9 mouse cellular contexts compared by ENCODE assay signal in the genomic region with DNA sequence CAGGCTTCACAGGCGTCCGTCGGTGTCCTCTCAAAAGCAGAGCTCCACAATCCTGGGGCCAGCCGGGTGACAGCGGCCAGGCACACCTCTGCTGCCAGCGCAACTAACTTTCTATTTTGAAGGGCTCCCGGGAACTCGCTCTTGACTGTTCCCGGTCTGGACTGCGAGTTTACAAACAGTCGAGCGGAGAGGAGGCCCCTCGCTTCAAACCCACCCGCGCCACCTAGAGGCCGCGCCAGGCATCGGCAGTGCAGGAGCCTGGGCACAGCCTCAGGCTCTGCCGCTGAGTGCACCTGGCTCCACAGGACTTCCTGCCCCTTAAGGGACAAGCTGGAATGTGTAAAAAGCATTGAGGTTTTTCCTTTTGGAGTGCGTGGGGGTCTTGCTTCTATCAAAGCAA. TPM values are rescaled to one million over a fixed set of nuclear protein-coding genes. Genes with fewer than 3 reads are reported as not detected.
DNase-seq lines count a peak whose midpoint lies in the region; ATAC-seq and TF ChIP-seq lines count a peak whose summit lies in the region.
"Had no signal": no experiment of that assay in that cellular context is flagged by ENCODE, and none has a peak within 500 bp of the region (broad histone marks: within the 10 kb centered on the region; RNA-seq: fewer than 3 reads in every experiment).

A gene (minus strand): TSS at position 122 of the 400 bp plus-strand sequence.

- no peak within 1 kb of the TSS for H3K27ac ChIP-seq in hindbrain, postnatal 0 days
- no peak within 1 kb of the TSS for H3K27ac ChIP-seq in left cerebral cortex, adult 2 months
- H3K27ac ChIP-seq: macrophage had no signal

- peak; percentile 94 for ATAC-seq in common myeloid progenitor, adult 5-6 weeks (replicated peaks; ENCODE audit: low read depth, poor library complexity, severe bottlenecking)
- peak; percentile 80 for ATAC-seq in hindbrain, postnatal 0 days

- intact Hi-C loops in left cerebral cortex, adult 2 months (cut with DNase I), result loop anchor here (2.0 kb wide), 2 partner anchors 49 to 133 kb away; no protein-coding TSS in a partner anchor

- H3K4me3 ChIP-seq in hindbrain, postnatal 0 days (ENCODE audit: low read length), result peak within 1 kb of the TSS; percentile 24
- H3K4me3 ChIP-seq in left cerebral cortex, adult 2 months, result peak within 1 kb of the TSS; percentile 41

- peak within 1 kb of the TSS; percentile 52 for H3K4me2 ChIP-seq in hindbrain, postnatal 0 days (ENCODE audit: low read depth, low read length)

- H3K9ac ChIP-seq in hindbrain, postnatal 0 days (replicated peaks; ENCODE audit: low read length), result no peak within 1 kb of the TSS

- peak; percentile 97 for TF ChIP-seq CTCF in hindbrain, postnatal 0 days (IDR thresholded peaks at IDR 0.05; ENCODE audit: low read depth)
- TF ChIP-seq CTCF in left cerebral cortex, adult 2 months (IDR thresholded peaks at IDR 0.05), result peak; percentile 97

- no peaks in the 10 kb centered on the region for H3K27me3 ChIP-seq in hindbrain, postnatal 0 days (ENCODE audit: insufficient read depth, low read length)

- peak; percentile 74 for DNase-seq in WW6 (ENCODE audit: low read depth, low spot score)
- peak; percentile 85 for DNase-seq in gastrocnemius, postnatal 10 days
- DNase-seq in hindbrain, postnatal 0 days (ENCODE audit: low spot score), result peak; percentile 85
- peak; percentile 65 to 79 for DNase-seq in left cerebral cortex, adult 2 months (ENCODE audit: extremely low spot score in 1 of 2, low spot score in 2 of 2)
- DNase-seq in lung, postnatal 4 days, result peak; percentile 84 to 87
- peak; percentile 73 to 87 for DNase-seq in right cerebral cortex, postnatal 10 days (ENCODE audit: low spot score in 2 of 2)
- DNase-seq in urinary bladder, postnatal 10 days (ENCODE audit: low spot score), result peak; percentile 59

- 3% methylated on average over 20 of the region's 20 CpGs for WGBS in hindbrain, postnatal 0 days

- no peaks in the 10 kb centered on the region for H3K36me3 ChIP-seq in hindbrain, postnatal 0 days (ENCODE audit: insufficient read depth, low read length)

- H3K4me1 ChIP-seq in hindbrain, postnatal 0 days (ENCODE audit: insufficient read depth, low read length), result no peaks in the 10 kb centered on the region; the same call in 1 of the 2 replicates

- H3K9me3 ChIP-seq in hindbrain, postnatal 0 days (ENCODE audit: low read length), result no peaks in the 10 kb centered on the region

RNA-seq across cellular contexts. Expression of the gene that starts here (rescaled TPM):
- total RNA-seq in common myeloid progenitor, adult 5-6 weeks (2017), result 0.09 TPM in 1 of 2 replicates, not detected in the other
- under 1 TPM; 0.40 to 0.52 TPM for total RNA-seq in gastrocnemius, postnatal 10 days (2021)
- total RNA-seq in hindbrain, postnatal 0 days (2014; rRNA removed), result 0.11 and 0.16 TPM in 2 replicates
- 0.08 TPM in 2 replicates for polyA plus RNA-seq in hindbrain, postnatal 0 days (2015; fragmentation: Nextera tagmentation; extraction: Ambion mirVana)
- under 1 TPM; 0.14 to 0.20 TPM for total RNA-seq in left cerebral cortex, adult 2 months (2021)
- polyA plus RNA-seq: macrophage had no signal

Comparison
In these comparisons a context has a peak if more than half of its experiments do, and no peak if none do; other contexts are left out.
1. Peak in ATAC-seq in common myeloid progenitor, adult 5-6 weeks; RNA of the gene not detected or under 1 TPM.
2. Peak in DNase-seq in gastrocnemius, postnatal 10 days; RNA of the gene not detected or under 1 TPM.
3. Peak in DNase-seq, ATAC-seq, H3K4me3 ChIP-seq and H3K4me2 ChIP-seq in hindbrain, postnatal 0 days; RNA of the gene not detected or under 1 TPM.
4. Peak in DNase-seq and H3K4me3 ChIP-seq in left cerebral cortex, adult 2 months; RNA of the gene not detected or under 1 TPM.